11 mouse cellular contexts compared by ENCODE assay signal in genomic region chr15:8896391-8896790, GRCm38 (mm10).
DNase-seq lines count a peak whose midpoint lies in the region; ATAC-seq lines count a peak whose summit lies in the region.
"Had no signal": no experiment of that assay in that cellular context is flagged by ENCODE, and none has a peak within 500 bp of the region (broad histone marks: within the 10 kb centered on the region; RNA-seq: fewer than 3 reads in every experiment).

No protein-coding gene starts in this region.

- no peak overlapping the region for H3K9ac ChIP-seq in hindbrain, embryonic 15.5 days
- H3K9ac ChIP-seq in hindbrain, embryonic 13.5 days: no peak overlapping the region
- H3K9ac ChIP-seq: heart, embryonic 12.5 days had no signal

- no peak for ATAC-seq in hindbrain, embryonic 15.5 days (ENCODE audit: low FRiP score, low read depth)
- no peak for ATAC-seq in hindbrain, embryonic 13.5 days (ENCODE audit: low FRiP score)
- no peak for ATAC-seq in inflammation-experienced regulatory T-cells, adult 6 months

- peak; percentile 91 to 93 for DNase-seq in cerebellum, postnatal 10 days
- DNase-seq in gastrocnemius, postnatal 25 days: peak; percentile 33
- DNase-seq in right cerebral cortex, adult 18-20 months: peak; percentile 41
- DNase-seq in urinary bladder, adult 18-20 months (ENCODE audit: low spot score in 2 of 2): no peak
- no peak for DNase-seq in urinary bladder, postnatal 4 days (ENCODE audit: low spot score in 2 of 2)
- DNase-seq: kidney, postnatal 10 days had no signal

- no peaks in the 10 kb centered on the region for H3K27me3 ChIP-seq in hindbrain, embryonic 15.5 days
- H3K27me3 ChIP-seq in hindbrain, embryonic 13.5 days: no peaks in the 10 kb centered on the region
- H3K27me3 ChIP-seq: heart, embryonic 12.5 days; megakaryocyte, embryonic 14.5 days had no signal

- no peaks in the 10 kb centered on the region for H3K4me1 ChIP-seq in hindbrain, embryonic 15.5 days (replicated peaks)
- no peaks in the 10 kb centered on the region for H3K4me1 ChIP-seq in hindbrain, embryonic 13.5 days (replicated peaks)
- H3K4me1 ChIP-seq: heart, embryonic 12.5 days had no signal

- no peaks in the 10 kb centered on the region for H3K36me3 ChIP-seq in hindbrain, embryonic 15.5 days
- no peaks in the 10 kb centered on the region for H3K36me3 ChIP-seq in hindbrain, embryonic 13.5 days
- H3K36me3 ChIP-seq: heart, embryonic 12.5 days had no signal

- H3K9me3 ChIP-seq in hindbrain, embryonic 15.5 days: no peaks in the 10 kb centered on the region
- H3K9me3 ChIP-seq in hindbrain, embryonic 13.5 days: no peaks in the 10 kb centered on the region
- H3K9me3 ChIP-seq: heart, embryonic 12.5 days had no signal

- WGBS in hindbrain, embryonic 15.5 days: 51% methylated on average over 12 of the region's 12 CpGs
- 67% methylated on average over 12 of the region's 12 CpGs for WGBS in hindbrain, embryonic 13.5 days

- H3K4me2 ChIP-seq in hindbrain, embryonic 15.5 days: peak overlapping the region; percentile 15; the same call in 1 of the 2 replicates
- no peak overlapping the region for H3K4me2 ChIP-seq in hindbrain, embryonic 13.5 days
- H3K4me2 ChIP-seq: heart, embryonic 12.5 days had no signal

- no peak overlapping the region for H3K4me3 ChIP-seq in hindbrain, embryonic 15.5 days
- H3K4me3 ChIP-seq in hindbrain, embryonic 13.5 days: no peak overlapping the region
- H3K4me3 ChIP-seq: heart, embryonic 12.5 days; megakaryocyte, embryonic 14.5 days had no signal

- no peak overlapping the region for H3K27ac ChIP-seq in hindbrain, embryonic 15.5 days (replicated peaks)
- no peak overlapping the region for H3K27ac ChIP-seq in hindbrain, embryonic 13.5 days

Comparison
In these comparisons a context has a peak if more than half of its experiments do, and no peak if none do; other contexts are left out.
1. DNase-seq: peak in cerebellum, postnatal 10 days (2 of 2), gastrocnemius, postnatal 25 days (single experiment) and right cerebral cortex, adult 18-20 months (single experiment); none in urinary bladder, adult 18-20 months (0 of 2) and urinary bladder, postnatal 4 days (0 of 2).